Mouse (Mus musculus): Measurements from ENCODE around the gene Ttc39d.

DNA sequence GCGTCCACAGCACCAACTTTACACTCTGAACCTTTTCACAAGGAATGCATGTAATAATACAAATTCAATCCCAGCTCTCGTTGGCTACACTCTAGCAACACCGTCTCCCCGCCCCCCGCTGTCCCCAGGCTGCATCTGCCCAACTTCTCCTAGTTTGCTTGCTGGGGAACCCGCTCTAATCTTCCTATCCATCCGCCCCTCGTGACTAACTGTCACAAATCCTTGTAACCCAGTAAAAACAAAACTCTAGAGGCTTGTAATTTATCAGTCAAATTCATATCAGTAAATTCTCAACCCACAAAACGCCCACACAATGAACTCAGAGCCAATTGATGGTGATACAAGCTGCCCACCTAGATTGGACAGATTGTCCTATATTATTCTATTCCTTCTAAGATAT, 13.9 kb downstream of the Ttc39d start:
- TF ChIP-seq CTCF (IDR thresholded peaks at IDR 0.05; ENCODE audit: borderline replicate concordance, insufficient read depth, low read length) (no peak), POLR2A (IDR thresholded peaks at IDR 0.05; ENCODE audit: low read depth, low read length) (no peak)

All from embryonic fibroblast, embryonic 13.5 days (primary cell).